Comparison of ENCODE assay signal across 8 mouse cellular contexts in the genomic region with DNA sequence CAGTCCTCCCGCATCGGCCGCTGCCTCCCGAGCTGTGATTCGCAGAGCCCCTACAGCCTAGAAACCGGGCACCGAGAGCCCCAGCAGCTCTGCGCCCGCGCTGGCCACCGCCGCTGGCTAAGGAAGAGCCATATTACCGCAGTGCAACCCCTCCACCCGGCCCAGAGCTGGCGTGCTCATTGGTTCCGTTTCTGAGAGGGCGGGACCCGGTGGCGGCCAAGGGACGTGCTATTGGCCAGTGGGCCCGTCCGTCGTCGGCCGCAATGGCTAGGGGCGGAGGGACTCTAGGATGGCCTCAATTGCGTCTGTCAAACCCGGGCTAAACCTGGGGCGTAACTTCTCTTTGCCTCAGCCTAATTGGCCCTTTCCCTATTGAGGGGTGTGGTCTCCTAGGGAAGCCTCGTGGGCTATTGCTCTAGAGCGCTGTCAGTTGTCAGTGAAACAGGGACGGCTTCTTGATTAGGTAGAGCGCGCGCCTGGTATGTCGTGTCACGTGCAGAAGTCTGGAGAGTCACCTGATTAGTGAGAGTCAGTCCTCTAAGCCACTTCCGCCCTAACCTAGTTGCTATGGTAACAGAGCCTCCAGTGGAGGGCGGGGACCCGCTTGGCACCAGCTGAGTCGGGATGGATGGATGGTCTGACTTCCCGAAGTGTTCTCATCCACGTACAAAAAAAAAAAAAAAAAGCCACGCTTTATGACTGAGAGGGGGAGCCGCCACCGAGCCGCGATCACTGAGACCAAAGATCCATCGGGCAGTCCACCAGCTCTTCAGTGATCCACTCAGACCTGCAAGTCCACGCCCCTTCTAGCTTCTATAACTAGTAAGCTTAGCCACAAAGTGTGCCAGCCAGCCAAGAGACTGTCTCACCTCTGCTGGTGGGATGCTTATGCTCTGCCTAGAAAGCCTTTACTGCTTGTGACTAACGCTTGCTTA. TPM values are rescaled to one million over a fixed set of nuclear protein-coding genes. Genes with fewer than 3 reads are reported as not detected.
DNase-seq lines count a peak whose midpoint lies in the region; ATAC-seq and TF ChIP-seq lines count a peak whose summit lies in the region.

A gene (minus strand): TSS at position 158 of the 935 bp plus-strand sequence.

- H3K27me3 ChIP-seq in heart, embryonic 12.5 days (replicated peaks), result no peaks in the 10 kb centered on the region
- no peaks in the 10 kb centered on the region for H3K27me3 ChIP-seq in kidney, postnatal 0 days (ENCODE audit: insufficient read depth, low read length)
- H3K27me3 ChIP-seq in liver, embryonic 11.5 days (replicated peaks; ENCODE audit: control insufficient read depth, insufficient read depth, low read length), result no peaks in the 10 kb centered on the region
- H3K27me3 ChIP-seq in stomach, embryonic 14.5 days (ENCODE audit: control insufficient read depth, insufficient read depth, low read length), result no peaks in the 10 kb centered on the region

- peak; percentile 10; the same call in 1 of the 2 replicates for TF ChIP-seq CTCF in kidney, postnatal 0 days (IDR thresholded peaks at IDR 0.05; ENCODE audit: low read depth)

- no peaks in the 10 kb centered on the region for H3K9me3 ChIP-seq in heart, embryonic 12.5 days (replicated peaks)
- H3K9me3 ChIP-seq in kidney, postnatal 0 days (replicated peaks; ENCODE audit: low read length), result no peaks in the 10 kb centered on the region
- no peaks in the 10 kb centered on the region for H3K9me3 ChIP-seq in liver, embryonic 11.5 days (ENCODE audit: control insufficient read depth, low read length)
- H3K9me3 ChIP-seq in stomach, embryonic 14.5 days (ENCODE audit: control insufficient read depth, low read depth, low read length), result no peaks in the 10 kb centered on the region

- no peaks in the 10 kb centered on the region for H3K36me3 ChIP-seq in heart, embryonic 12.5 days
- no peaks in the 10 kb centered on the region for H3K36me3 ChIP-seq in kidney, postnatal 0 days (ENCODE audit: insufficient read depth, low read length)
- H3K36me3 ChIP-seq in liver, embryonic 11.5 days (ENCODE audit: control insufficient read depth, insufficient read depth, low read length), result no peaks in the 10 kb centered on the region
- H3K36me3 ChIP-seq in stomach, embryonic 14.5 days (ENCODE audit: control insufficient read depth, insufficient read depth, low read length), result no peaks in the 10 kb centered on the region

- WGBS in heart, embryonic 12.5 days, result under 1% methylated on average over 51 of the region's 51 CpGs
- under 1% methylated on average over 51 of the region's 51 CpGs for WGBS in kidney, postnatal 0 days
- WGBS in liver, embryonic 11.5 days, result under 1% methylated on average over 51 of the region's 51 CpGs
- under 1% methylated on average over 51 of the region's 51 CpGs for WGBS in stomach, embryonic 14.5 days

- H3K4me2 ChIP-seq in heart, embryonic 12.5 days, result peak within 1 kb of the TSS; percentile 79
- peak within 1 kb of the TSS; percentile 81 for H3K4me2 ChIP-seq in kidney, postnatal 0 days (ENCODE audit: low read length)
- peak within 1 kb of the TSS; percentile 94 for H3K4me2 ChIP-seq in liver, embryonic 11.5 days
- peak within 1 kb of the TSS; percentile 72 for H3K4me2 ChIP-seq in stomach, embryonic 14.5 days (replicated peaks; ENCODE audit: low read depth, low read length)

- peaks cover 26% of the 10 kb centered on the region for H3K4me1 ChIP-seq in heart, embryonic 12.5 days (replicated peaks)
- peaks cover 5% of the 10 kb centered on the region; the same call in 1 of the 2 replicates for H3K4me1 ChIP-seq in kidney, postnatal 0 days (replicated peaks; ENCODE audit: insufficient read depth, low read length)
- peaks cover 15% of the 10 kb centered on the region for H3K4me1 ChIP-seq in liver, embryonic 11.5 days (replicated peaks; ENCODE audit: control insufficient read depth, insufficient read depth, low read length)
- peaks cover 9% of the 10 kb centered on the region; the same call in 1 of the 2 replicates for H3K4me1 ChIP-seq in stomach, embryonic 14.5 days (ENCODE audit: control insufficient read depth, insufficient read depth, low read length)

- peak; percentile 98 for ATAC-seq in erythroid progenitor cell, adult 5-6 weeks (replicated peaks; ENCODE audit: low FRiP score, poor library complexity, severe bottlenecking)
- peak; percentile 98 for ATAC-seq in heart, embryonic 12.5 days (ENCODE audit: insufficient number of reproducible peaks, low FRiP score)
- ATAC-seq in kidney, postnatal 0 days (replicated peaks; ENCODE audit: low FRiP score, low read depth), result peak; percentile 98
- peak; percentile 98 for ATAC-seq in liver, embryonic 11.5 days (replicated peaks; ENCODE audit: low FRiP score)
- peak; percentile 98 for ATAC-seq in stomach, embryonic 14.5 days (ENCODE audit: insufficient number of reproducible peaks, insufficient read depth, low FRiP score, low read depth)

- DNase-seq in CD4-positive helper T cell, adult 2 months (ENCODE audit: low read depth, low spot score), result peak; percentile 99
- DNase-seq in brain, embryonic 18.5 days (ENCODE audit: low read depth, low spot score), result peak; percentile 100
- DNase-seq in kidney, postnatal 0 days (ENCODE audit: low spot score), result peak; percentile 100
- DNase-seq in liver, embryonic 11.5 days (ENCODE audit: low spot score), result peak; percentile 99
- DNase-seq in naive thymus-derived CD4-positive, alpha-beta T cell, adult 2 months (ENCODE audit: low read depth), result peak; percentile 99

- peak within 1 kb of the TSS; percentile 87 for H3K27ac ChIP-seq in heart, embryonic 12.5 days (ENCODE audit: poor library complexity, severe bottlenecking)
- H3K27ac ChIP-seq in kidney, postnatal 0 days, result peak within 1 kb of the TSS; percentile 91
- peak within 1 kb of the TSS; percentile 81 for H3K27ac ChIP-seq in liver, embryonic 11.5 days (ENCODE audit: low read depth, low read length)
- H3K27ac ChIP-seq in stomach, embryonic 14.5 days (ENCODE audit: low read length), result peak within 1 kb of the TSS; percentile 86

- peak within 1 kb of the TSS; percentile 97 for H3K9ac ChIP-seq in heart, embryonic 12.5 days
- H3K9ac ChIP-seq in kidney, postnatal 0 days (ENCODE audit: low read depth, low read length), result peak within 1 kb of the TSS; percentile 94
- peak within 1 kb of the TSS; percentile 91 for H3K9ac ChIP-seq in liver, embryonic 11.5 days (ENCODE audit: low read depth, low read length)
- H3K9ac ChIP-seq in stomach, embryonic 14.5 days (replicated peaks; ENCODE audit: low read depth, low read length), result peak within 1 kb of the TSS; percentile 85

- H3K4me3 ChIP-seq in heart, embryonic 12.5 days, result peak within 1 kb of the TSS; percentile 97
- H3K4me3 ChIP-seq in kidney, postnatal 0 days (replicated peaks; ENCODE audit: low read depth, low read length), result peak within 1 kb of the TSS; percentile 100
- peak within 1 kb of the TSS; percentile 98 for H3K4me3 ChIP-seq in liver, embryonic 11.5 days (ENCODE audit: low read depth, low read length)
- H3K4me3 ChIP-seq in stomach, embryonic 14.5 days (ENCODE audit: low read depth, low read length), result peak within 1 kb of the TSS; percentile 97

RNA-seq across cellular contexts. Expression of the gene that starts here (rescaled TPM):
- total RNA-seq in erythroid progenitor cell, adult 5-6 weeks (2015; ENCODE audit: low replicate concordance), result 10.5 and 32.4 TPM in 2 replicates
- 9.6 and 15.6 TPM in 2 replicates for total RNA-seq in erythroid progenitor cell, adult 5-6 weeks (2017; ENCODE audit: low replicate concordance)
- polyA plus RNA-seq in heart, embryonic 12.5 days (2016; fragmentation: Nextera tagmentation; extraction: Ambion mirVana), result 18.8 and 19.6 TPM in 2 replicates
- polyA plus RNA-seq in kidney, postnatal 0 days (2015; fragmentation: Nextera tagmentation; extraction: Ambion mirVana), result 19.0 and 21.6 TPM in 2 replicates
- polyA plus RNA-seq in liver, embryonic 11.5 days (2014; fragmentation: Nextera tagmentation; extraction: Ambion mirVana), result 14.5 and 16.2 TPM in 2 replicates
- 22.0 and 23.9 TPM in 2 replicates for polyA plus RNA-seq in stomach, embryonic 14.5 days (2014; fragmentation: Nextera tagmentation; extraction: Ambion mirVana)

Comparison
In these comparisons a context has a peak if more than half of its experiments do, and no peak if none do; other contexts are left out.
1. Peak in every context shown above with its lines: DNase-seq, ATAC-seq, H3K4me3 ChIP-seq and H3K27ac ChIP-seq.